9 mouse cellular contexts compared by ENCODE assay signal in genomic region chr7:3448737-3449454, GRCm38 (mm10). TPM values are rescaled to one million over a fixed set of nuclear protein-coding genes. Genes with fewer than 3 reads are reported as not detected.
A peak's percentile ranks its signal among the peaks of the same experiment; 100 is the strongest.
DNase-seq lines count a peak whose midpoint lies in the region; ATAC-seq and TF ChIP-seq lines count a peak whose summit lies in the region.
"Had no signal": no experiment of that assay in that cellular context is flagged by ENCODE, and none has a peak within 500 bp of the region (broad histone marks: within the 10 kb centered on the region; RNA-seq: fewer than 3 reads in every experiment).

No protein-coding gene starts in this region.

- peak; percentile 86 for ATAC-seq in hindbrain, embryonic 16.5 days
- ATAC-seq in midbrain, embryonic 11.5 days (ENCODE audit: low FRiP score) = peak; percentile 67; the same call in 1 of the 2 replicates
- ATAC-seq in inflammation-experienced regulatory T-cells, adult 6 months = no peak

- H3K27me3 ChIP-seq in cerebellum, adult 2 months (ENCODE audit: control insufficient read depth, insufficient read depth, low read length) = no peaks in the 10 kb centered on the region
- H3K27me3 ChIP-seq in hindbrain, embryonic 16.5 days (replicated peaks; ENCODE audit: control insufficient read depth, insufficient read depth, low read length) = no peaks in the 10 kb centered on the region
- no peaks in the 10 kb centered on the region for H3K27me3 ChIP-seq in midbrain, embryonic 11.5 days (ENCODE audit: control insufficient read depth, insufficient read depth, low read length)
- H3K27me3 ChIP-seq: megakaryocyte, embryonic 14.5 days had no signal

- H3K4me1 ChIP-seq in cerebellum, adult 2 months (ENCODE audit: control insufficient read depth, insufficient read depth, low read length) = no peaks in the 10 kb centered on the region
- H3K4me1 ChIP-seq in hindbrain, embryonic 16.5 days (ENCODE audit: control insufficient read depth, insufficient read depth, low read depth, low read length) = no peaks in the 10 kb centered on the region
- no peaks in the 10 kb centered on the region for H3K4me1 ChIP-seq in midbrain, embryonic 11.5 days (ENCODE audit: control insufficient read depth, insufficient read depth, low read length)

- no peak overlapping the region for H3K9ac ChIP-seq in hindbrain, embryonic 16.5 days (ENCODE audit: low read depth, low read length)
- no peak overlapping the region for H3K9ac ChIP-seq in midbrain, embryonic 11.5 days (ENCODE audit: low read length)

- H3K4me3 ChIP-seq in cerebellum, adult 2 months (replicated peaks; ENCODE audit: insufficient read depth, low read depth, low read length) = no peak overlapping the region
- no peak overlapping the region for H3K4me3 ChIP-seq in hindbrain, embryonic 16.5 days (ENCODE audit: low read length)
- H3K4me3 ChIP-seq in midbrain, embryonic 11.5 days (ENCODE audit: low read depth, low read length) = no peak overlapping the region
- H3K4me3 ChIP-seq: megakaryocyte, embryonic 14.5 days had no signal

- WGBS in cerebellum, adult 2 months = 14% methylated on average over 15 of the region's 15 CpGs
- WGBS in hindbrain, embryonic 16.5 days = 22% methylated on average over 15 of the region's 15 CpGs
- 23% methylated on average over 15 of the region's 15 CpGs for WGBS in midbrain, embryonic 11.5 days

- TF ChIP-seq CTCF in cerebellum, adult 2 months (IDR thresholded peaks at IDR 0.05; ENCODE audit: borderline replicate concordance, insufficient read depth, low read depth, low read length) = peak; percentile 67

- peak; percentile 75 for DNase-seq in NIH3T3 (ENCODE audit: low read depth)
- DNase-seq in cerebellum, adult 2 months = peak; percentile 48 to 74
- DNase-seq in frontal cortex, postnatal 25 days (ENCODE audit: low spot score in 2 of 2) = peak; percentile 69 to 70
- DNase-seq in left cerebral cortex, adult 8-10 months (ENCODE audit: low spot score in 2 of 2) = peak; percentile 50 to 63
- peak; percentile 97 for DNase-seq in midbrain, embryonic 11.5 days (ENCODE audit: low spot score, missing footprints)
- peak; percentile 23 for DNase-seq in spleen, adult 12 weeks (ENCODE audit: low spot score)

- H3K4me2 ChIP-seq in hindbrain, embryonic 16.5 days (ENCODE audit: low read length) = no peak overlapping the region
- H3K4me2 ChIP-seq in midbrain, embryonic 11.5 days = no peak overlapping the region

- no peak overlapping the region for H3K27ac ChIP-seq in cerebellum, adult 2 months (ENCODE audit: insufficient read depth, low read length)
- no peak overlapping the region for H3K27ac ChIP-seq in hindbrain, embryonic 16.5 days (ENCODE audit: low read depth, low read length)
- no peak overlapping the region for H3K27ac ChIP-seq in midbrain, embryonic 11.5 days (ENCODE audit: low read depth, low read length)

- no peaks in the 10 kb centered on the region for H3K9me3 ChIP-seq in hindbrain, embryonic 16.5 days (ENCODE audit: control insufficient read depth, low read length)
- no peaks in the 10 kb centered on the region for H3K9me3 ChIP-seq in midbrain, embryonic 11.5 days (ENCODE audit: control insufficient read depth, low read length)
- H3K9me3 ChIP-seq: megakaryocyte, embryonic 14.5 days had no signal

- no peak for TF ChIP-seq POLR2A in cerebellum, adult 2 months (IDR thresholded peaks at IDR 0.05; ENCODE audit: borderline replicate concordance, insufficient read depth, low read length)

- H3K36me3 ChIP-seq in hindbrain, embryonic 16.5 days (ENCODE audit: control insufficient read depth, insufficient read depth, low read length) = no peaks in the 10 kb centered on the region
- no peaks in the 10 kb centered on the region for H3K36me3 ChIP-seq in midbrain, embryonic 11.5 days (ENCODE audit: control insufficient read depth, insufficient read depth, low read length)

RNA-seq across cellular contexts. Expression of gene Cacng6, which starts 24.9 kb away (rescaled TPM):
- polyA plus RNA-seq in cerebellum, adult 2 months (2012; rRNA removed) = 0.05 and 0.13 TPM in 2 replicates
- 0.62 TPM in 1 of 2 replicates, not detected in the other for polyA plus RNA-seq in hindbrain, embryonic 16.5 days (2015; fragmentation: Nextera tagmentation; extraction: Ambion mirVana)
- 1 to 10 TPM; 1.0 to 2.5 (median 1.9) TPM for total RNA-seq in left cerebral cortex, adult 8-10 months (2022)
- not detected in 2 replicates for polyA plus RNA-seq in midbrain, embryonic 11.5 days (2014; fragmentation: Nextera tagmentation; extraction: Ambion mirVana)
- polyA plus RNA-seq in inflammation-experienced regulatory T-cells, adult 6 months (2017; shearing (Covaris generic)) = not detected

RNA-seq across cellular contexts. Expression of gene Tarm1, which starts 53.5 kb away (rescaled TPM):
- polyA plus RNA-seq in cerebellum, adult 2 months (2012; rRNA removed) = 0.49 and 0.84 TPM in 2 replicates
- not detected in 2 replicates for polyA plus RNA-seq in hindbrain, embryonic 16.5 days (2015; fragmentation: Nextera tagmentation; extraction: Ambion mirVana)
- total RNA-seq in left cerebral cortex, adult 8-10 months (2022) = not detected
- polyA plus RNA-seq in midbrain, embryonic 11.5 days (2014; fragmentation: Nextera tagmentation; extraction: Ambion mirVana) = not detected in 2 replicates
- polyA plus RNA-seq in inflammation-experienced regulatory T-cells, adult 6 months (2017; shearing (Covaris generic)) = not detected

RNA-seq across cellular contexts. Expression of gene Cacng8, which starts 58.4 kb away (rescaled TPM):
- polyA plus RNA-seq in cerebellum, adult 2 months (2012; rRNA removed) = 16.6 and 20.6 TPM in 2 replicates
- polyA plus RNA-seq in hindbrain, embryonic 16.5 days (2015; fragmentation: Nextera tagmentation; extraction: Ambion mirVana) = 8.6 and 13.7 TPM in 2 replicates
- total RNA-seq in left cerebral cortex, adult 8-10 months (2022) = 100 to 1,000 TPM; 146 to 153 (median 150) TPM
- 4.0 and 4.7 TPM in 2 replicates for polyA plus RNA-seq in midbrain, embryonic 11.5 days (2014; fragmentation: Nextera tagmentation; extraction: Ambion mirVana)
- polyA plus RNA-seq in inflammation-experienced regulatory T-cells, adult 6 months (2017; shearing (Covaris generic)) = not detected

Comparison
In these comparisons a context has a peak if more than half of its experiments do, and no peak if none do; other contexts are left out.
1. DNase-seq: peak in every context shown above with its lines; median percentile 97 in midbrain, embryonic 11.5 days; 75 in NIH3T3; 70 in frontal cortex, postnatal 25 days; 61 in cerebellum, adult 2 months; 56 in left cerebral cortex, adult 8-10 months; 23 in spleen, adult 12 weeks.